ENCODE assay signal across 24 mouse cellular contexts in genomic region chr6:38202816-38203215, GRCm38 (mm10). TPM values are rescaled to one million over a fixed set of nuclear protein-coding genes. Genes with fewer than 3 reads are reported as not detected.
A peak's percentile ranks its signal among the peaks of the same experiment; 100 is the strongest.
DNase-seq lines count a peak whose midpoint lies in the region; ATAC-seq and TF ChIP-seq lines count a peak whose summit lies in the region.
"Had no signal": no experiment of that assay in that cellular context is flagged by ENCODE, and none has a peak within 500 bp of the region (broad histone marks: within the 10 kb centered on the region; RNA-seq: fewer than 3 reads in every experiment).

No protein-coding gene starts in this region.

- no peak for TF ChIP-seq POLR2A in kidney, adult 2 months (IDR thresholded peaks at IDR 0.05; ENCODE audit: low read depth, low read length)

- 0 out of 2 replicates have a peak overlapping the region, but pooled peaks have one; percentile 5 for H3K4me3 ChIP-seq in kidney, embryonic 15.5 days (replicated peaks)
- no peak overlapping the region for H3K4me3 ChIP-seq in kidney, adult 2 months (ENCODE audit: insufficient read depth, low read depth, low read length)
- H3K4me3 ChIP-seq: forebrain, embryonic 10.5 days; forebrain, embryonic 13.5 days; heart, embryonic 12.5 days; heart, embryonic 15.5 days had no signal

- peaks cover 57% of the 10 kb centered on the region for H3K4me1 ChIP-seq in kidney, embryonic 15.5 days
- no peaks in the 10 kb centered on the region for H3K4me1 ChIP-seq in kidney, adult 2 months (ENCODE audit: control insufficient read depth, insufficient read depth, low read length)

- no peak for TF ChIP-seq CTCF in kidney, adult 2 months (conservative IDR thresholded peaks at IDR 0.05; ENCODE audit: insufficient read depth, insufficient read length, low read depth, low read length)

- no peaks in the 10 kb centered on the region for H3K9me3 ChIP-seq in kidney, embryonic 15.5 days (replicated peaks)
- H3K9me3 ChIP-seq: forebrain, embryonic 10.5 days; forebrain, embryonic 13.5 days; heart, embryonic 12.5 days; heart, embryonic 15.5 days had no signal

- H3K36me3 ChIP-seq in kidney, embryonic 15.5 days: no peaks in the 10 kb centered on the region
- no peaks in the 10 kb centered on the region for H3K36me3 ChIP-seq in kidney, adult 2 months (ENCODE audit: control insufficient read depth, insufficient read depth, low read length)
- H3K36me3 ChIP-seq: forebrain, embryonic 10.5 days; heart, embryonic 12.5 days; heart, embryonic 15.5 days had no signal

- 30% methylated on average over 12 of the region's 12 CpGs for WGBS in kidney, embryonic 15.5 days
- 68% methylated on average over 12 of the region's 12 CpGs for WGBS in kidney, adult 2 months

- H3K9ac ChIP-seq in kidney, embryonic 15.5 days: no peak overlapping the region
- H3K9ac ChIP-seq: forebrain, embryonic 13.5 days; heart, embryonic 12.5 days; heart, embryonic 15.5 days; hindbrain, embryonic 14.5 days had no signal

- H3K27ac ChIP-seq in kidney, embryonic 15.5 days: peak overlapping the region; percentile 82
- no peak overlapping the region for H3K27ac ChIP-seq in kidney, adult 2 months (ENCODE audit: insufficient read depth, low read depth, low read length)
- H3K27ac ChIP-seq: forebrain, embryonic 10.5 days; forebrain, embryonic 13.5 days; heart, embryonic 15.5 days; hindbrain, embryonic 14.5 days had no signal

- peak overlapping the region; percentile 38; the same call in 1 of the 2 replicates for H3K4me2 ChIP-seq in kidney, embryonic 15.5 days
- H3K4me2 ChIP-seq: forebrain, embryonic 13.5 days; heart, embryonic 12.5 days; heart, embryonic 15.5 days; hindbrain, embryonic 14.5 days had no signal

- no peak for DNase-seq in kidney, adult 18-20 months
- DNase-seq in kidney, postnatal 14 days: peak; percentile 29
- no peak for DNase-seq in kidney, adult 2 months
- peak; percentile 15 for DNase-seq in ovary, adult 18-20 months (ENCODE audit: low spot score)
- peak; percentile 32 for DNase-seq in ovary, postnatal 10 days (ENCODE audit: low spot score)
- DNase-seq in gastrocnemius, postnatal 4 days (ENCODE audit: low spot score in 2 of 2): no peak
- no peak for DNase-seq in adrenal gland, adult 18-20 months (ENCODE audit: low spot score in 2 of 2)
- DNase-seq: adrenal gland, adult 8-10 months; adrenal gland, postnatal 25 days; cerebellum, adult 18-20 months; cerebellum, adult 9-10 months; cerebellum, postnatal 14 days; gastrocnemius, postnatal 10 days; gastrocnemius, postnatal 36 days; heart, adult 18-20 months; heart, postnatal 14 days; heart, postnatal 4 days had no signal

- no peaks in the 10 kb centered on the region for H3K27me3 ChIP-seq in kidney, embryonic 15.5 days
- H3K27me3 ChIP-seq in kidney, adult 2 months (replicated peaks; ENCODE audit: control insufficient read depth, insufficient read depth, low read length): no peaks in the 10 kb centered on the region
- H3K27me3 ChIP-seq: forebrain, embryonic 13.5 days; heart, embryonic 12.5 days; heart, embryonic 15.5 days had no signal

- ATAC-seq in kidney, embryonic 15.5 days (replicated peaks; ENCODE audit: low FRiP score): peak; percentile 40; the same call in 1 of the 2 replicates
- ATAC-seq: CD4-positive, CD25-positive, alpha-beta regulatory T cell, adult 4 months had no signal

RNA-seq across cellular contexts. Expression of gene D630045J12Rik, which starts 51.0 kb away (rescaled TPM):
- polyA plus RNA-seq in kidney, embryonic 15.5 days (2015; fragmentation: Nextera tagmentation; extraction: Ambion mirVana): 6.7 and 7.8 TPM in 2 replicates
- polyA plus RNA-seq in kidney, adult 2 months (2012; rRNA removed): 31.1 and 37.5 TPM in 2 replicates
- total RNA-seq in gastrocnemius, postnatal 4 days (2021): 1 to 10 TPM; 4.0 to 4.6 TPM
- total RNA-seq in adrenal gland, adult 18-20 months (2021): 1 to 10 TPM; 2.6 to 3.1 TPM

Comparison
In these comparisons a context has a peak if more than half of its experiments do, and no peak if none do; other contexts are left out.
1. DNase-seq: peak in kidney, postnatal 14 days (single experiment), ovary, adult 18-20 months (single experiment) and ovary, postnatal 10 days (single experiment); none in kidney, adult 18-20 months (single experiment), kidney, adult 2 months (single experiment), gastrocnemius, postnatal 4 days (0 of 2) and adrenal gland, adult 18-20 months (0 of 2).